Mouse (Mus musculus) thymus, adult 2 months (tissue): Measurements from ENCODE around the gene Stk10. TPM values are rescaled to one million over a fixed set of nuclear protein-coding genes. Genes with fewer than 3 reads are reported as not detected.
A peak's percentile ranks its signal among the peaks of the same experiment; 100 is the strongest.

Experiments
- DNase-seq: peaks from one replicate; pipeline ENCODE4 v3.0.0; 2021
- H3K27ac ChIP-seq: fragments of 200-500 bp; 2 replicates; pipeline ENCODE4 v1.5.1; 2012; ENCODE audit warnings: low read length, control low read depth; ENCODE audit not compliant: control insufficient read depth, insufficient read depth
- H3K27me3 ChIP-seq: fragments of 200-500 bp; 2 replicates; pipeline ENCODE4 v1.6.1; 2012; ENCODE audit warnings: mild to moderate bottlenecking, low read length, moderate library complexity, mixed read lengths; ENCODE audit not compliant: control insufficient read depth, insufficient read depth
- H3K36me3 ChIP-seq: fragments of 200-500 bp; 2 replicates; pipeline ENCODE4 v1.6.1; 2012; ENCODE audit warnings: mild to moderate bottlenecking, low read length, moderate library complexity; ENCODE audit not compliant: control insufficient read depth, insufficient read depth
- H3K4me1 ChIP-seq: fragments of 200-500 bp; replicated peaks from 2 replicates; pipeline ENCODE4 v1.6.1; 2012; ENCODE audit warnings: low read length; ENCODE audit not compliant: control insufficient read depth, insufficient read depth
- H3K4me3 ChIP-seq: fragments of 200-500 bp; 2 replicates; pipeline ENCODE4 v1.5.1; 2012; ENCODE audit warnings: mild to moderate bottlenecking, low read length, control low read depth, moderate library complexity; ENCODE audit not compliant: control insufficient read depth, insufficient read depth
- CTCF ChIP-seq: fragments of 200-500 bp; IDR thresholded peaks from 2 replicates; pipeline ENCODE4 v1.5.1; 2012; ENCODE audit warnings: mild to moderate bottlenecking, control low read depth, low read length, moderate library complexity, borderline replicate concordance; ENCODE audit not compliant: control insufficient read depth, poor library complexity, insufficient read depth; ENCODE audit errors: extremely low read depth
- POLR2A ChIP-seq: fragments of 200-500 bp; IDR thresholded peaks from 2 replicates; pipeline ENCODE4 v1.6.1; 2012; ENCODE audit warnings: mild to moderate bottlenecking, low read length, control low read depth, moderate library complexity; ENCODE audit not compliant: control insufficient read depth, poor library complexity, insufficient read depth; ENCODE audit errors: extremely low read depth
- WGBS: fragments of 180-500 bp; shearing (Covaris S2); methylation state at CpG from one replicate; pipeline ENCODE4 v1.1.7; 2018; 5-methylcytosine and 5-hydroxymethylcytosine counted together
- polyA plus RNA-seq: library from polyadenylated mRNA; depleted of rRNA; stranded (reverse); fragments of >200 nt; gene quantifications from 2 replicates; pipeline ENCODE4 v1.2.3, GENCODE M21; 2012

Gene Stk10
- polyA plus RNA-seq, 1 experiment, result 50.3 TPM

DNA sequence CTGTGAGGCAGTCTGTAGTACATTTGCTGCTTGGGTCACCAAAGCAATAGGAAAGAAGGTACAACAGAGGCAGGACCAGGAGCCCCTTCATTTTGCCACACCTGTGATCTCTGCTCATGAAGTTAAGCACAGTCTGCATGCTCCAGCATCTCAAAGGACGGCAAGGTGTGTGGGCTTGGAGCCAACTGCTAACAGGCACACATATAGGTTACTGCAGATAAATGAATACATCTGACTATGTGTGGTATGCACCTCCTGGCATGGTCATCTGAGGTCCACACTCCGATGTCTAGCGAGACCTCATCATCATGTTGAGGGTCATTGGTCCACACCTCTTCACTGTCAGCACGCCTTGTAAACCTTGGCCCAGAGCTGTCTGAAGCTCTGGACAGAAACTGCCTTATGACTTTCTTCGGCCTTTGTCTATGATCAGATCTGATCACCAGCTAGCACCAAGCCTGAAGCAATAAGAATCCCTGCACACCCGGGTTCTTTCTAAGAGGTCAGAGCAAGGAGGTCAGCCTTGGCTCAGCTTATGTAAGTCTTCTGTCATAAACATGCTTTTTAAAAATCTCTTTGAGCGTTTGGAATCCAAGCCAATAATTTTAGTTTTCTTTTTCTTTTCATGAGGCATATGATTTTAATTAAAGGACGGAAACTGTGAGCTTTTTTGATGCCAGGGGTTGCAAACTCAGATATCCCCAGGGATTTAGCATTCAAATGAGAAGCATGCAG, 105.6 kb downstream of the Stk10 start:
- TF ChIP-seq POLR2A (no peak), CTCF (no peak)
- Histone ChIP-seq H3K4me3 (no peak overlapping the region), H3K27me3 (no peaks in the 10 kb centered on the region), H3K27ac (no peak overlapping the region), H3K4me1 (0 out of 2 replicates have a peak, but pooled peaks cover 2% of the 10 kb centered on the region), H3K36me3 (no peaks in the 10 kb centered on the region)
- DNase-seq, result no peak
- WGBS, result 96% methylated on average over 8 of the region's 8 CpGs

DNA sequence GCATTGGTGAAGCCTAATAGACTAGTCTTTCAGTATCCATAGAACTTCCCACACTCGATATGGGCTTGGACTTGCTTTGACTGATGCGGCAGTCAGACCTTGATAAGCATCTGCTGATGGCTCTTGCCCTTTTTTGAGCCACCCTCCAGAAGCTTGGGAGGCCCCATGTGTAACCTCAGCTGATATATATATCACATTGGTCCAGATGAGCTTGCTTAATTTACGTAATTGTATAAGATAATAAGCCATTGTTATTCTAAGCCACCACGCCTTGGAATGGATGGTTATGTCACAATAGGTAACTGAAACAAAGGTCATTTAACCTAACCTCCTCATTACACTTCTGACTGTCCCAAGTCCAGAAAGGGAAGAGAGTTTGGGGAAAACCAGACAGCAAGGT, 107.5 kb downstream of the Stk10 start:
- no peak overlapping the region for H3K27ac ChIP-seq
- no peak for DNase-seq
- H3K4me1 ChIP-seq, result 0 out of 2 replicates have a peak, but pooled peaks cover 3% of the 10 kb centered on the region
- 93% methylated on average over 4 of the region's 4 CpGs for WGBS
- no peaks in the 10 kb centered on the region for H3K36me3 ChIP-seq
- H3K4me3 ChIP-seq, result no peak overlapping the region
- no peaks in the 10 kb centered on the region for H3K27me3 ChIP-seq
- TF ChIP-seq POLR2A, result no peak
- TF ChIP-seq CTCF, result no peak

DNA sequence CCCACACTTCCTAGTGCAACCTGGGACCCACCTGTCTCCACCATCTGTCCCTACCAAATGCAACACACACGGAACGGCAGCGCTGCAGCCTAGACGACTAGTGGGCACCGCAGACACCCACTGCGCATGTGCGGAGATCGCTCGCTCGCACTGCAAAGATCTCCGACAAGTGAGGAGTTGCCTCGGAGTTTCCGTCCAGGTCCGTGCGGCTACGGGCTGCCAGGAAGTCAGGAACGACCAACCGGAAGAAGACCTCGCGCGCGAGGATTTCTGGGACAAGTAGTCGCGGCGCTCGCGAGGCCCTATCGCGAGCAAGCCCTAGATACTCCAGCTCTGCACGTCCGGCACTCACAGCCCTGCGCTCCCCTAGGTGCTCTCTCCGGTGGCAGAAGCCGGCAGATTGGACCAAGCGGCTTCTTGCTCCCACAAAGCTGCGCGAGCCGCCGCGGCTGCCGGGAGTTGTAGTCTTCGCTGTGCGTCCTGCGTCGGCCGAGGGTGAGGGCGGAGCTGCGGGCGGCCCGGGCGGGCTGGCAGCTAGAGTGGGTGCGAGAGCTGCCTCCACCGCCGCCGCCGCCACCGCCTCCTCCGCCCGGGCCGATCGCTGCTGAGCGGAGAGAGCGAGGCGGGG, 109.3 kb downstream of the Stk10 start, which contains the start of gene Fbxw11:
Gene Fbxw11 (plus strand): TSS at position 476 of the 628 bp plus-strand sequence.
- 0 out of 2 replicates have a peak, but pooled peaks cover 4% of the 10 kb centered on the region for H3K4me1 ChIP-seq
- 0 out of 2 replicates have a peak, but pooled peaks have one; percentile 20 for TF ChIP-seq CTCF
- peak; percentile 84 for TF ChIP-seq POLR2A

DNA sequence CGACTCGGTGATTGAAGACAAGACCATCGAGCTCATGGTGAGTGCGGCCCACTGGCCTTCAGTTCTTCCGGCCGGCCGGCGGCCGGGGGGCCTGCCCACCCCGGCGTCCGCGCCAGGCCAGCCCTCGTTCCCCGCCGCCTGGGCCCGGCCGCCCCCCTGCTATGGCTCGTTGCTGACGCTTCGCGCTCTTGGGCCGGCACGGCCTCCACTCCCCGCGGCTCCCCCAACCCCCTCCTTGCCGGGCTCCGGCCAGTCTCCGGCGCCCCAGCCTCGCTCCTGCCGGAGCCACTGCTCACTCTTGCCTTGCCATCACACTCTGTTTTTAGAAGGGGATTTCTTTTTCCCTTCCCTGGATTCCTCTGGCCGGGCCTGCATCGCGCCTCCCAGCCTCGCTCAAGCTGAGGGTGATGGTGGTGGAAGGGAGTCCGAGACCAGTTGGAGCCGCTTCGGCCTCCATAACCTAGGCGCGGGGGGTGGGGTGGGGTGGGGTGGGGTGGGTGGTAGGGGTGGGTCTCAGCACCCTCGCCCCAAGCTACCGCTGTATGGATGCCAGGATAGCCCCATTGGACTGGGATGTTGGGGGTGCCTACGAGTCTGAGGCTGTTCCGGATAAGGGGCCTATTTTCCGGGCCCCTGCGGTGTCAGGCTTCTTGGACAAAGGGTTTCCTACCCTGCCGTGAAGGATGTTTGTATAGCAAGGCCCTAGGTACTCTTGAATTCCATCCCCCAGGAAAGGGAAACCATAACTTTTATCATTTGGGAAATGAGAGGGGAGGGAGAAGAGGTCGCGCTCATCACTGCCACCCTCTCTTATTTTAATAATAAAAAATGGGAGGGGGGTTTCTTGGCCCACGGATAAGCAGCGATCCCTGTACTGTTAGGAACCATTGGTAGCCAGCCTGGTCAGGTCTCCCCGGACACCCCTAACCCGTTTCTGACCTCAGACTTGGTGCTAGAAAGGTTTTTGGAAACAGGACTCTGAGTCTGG, 110.1 kb downstream of the Stk10 start:
- Histone ChIP-seq H3K27ac (peak overlapping the region; percentile 59), H3K4me3 (peak overlapping the region; percentile 68), H3K36me3 (no peaks in the 10 kb centered on the region), H3K27me3 (no peaks in the 10 kb centered on the region), H3K4me1 (peaks cover 10% of the 10 kb centered on the region)
- under 1% methylated on average over 53 of the region's 54 CpGs for WGBS
- TF ChIP-seq POLR2A (no peak), CTCF (no peak)
- DNase-seq, result peak; percentile 51

More for the DNA sequence above, 109.3 kb downstream of the Stk10 start, which contains the start of gene Fbxw11:
- Histone ChIP-seq H3K4me3 (peak within 1 kb of the TSS; percentile 68), H3K27ac (peak within 1 kb of the TSS; percentile 90), H3K27me3 (no peaks in the 10 kb centered on the region), H3K36me3 (no peaks in the 10 kb centered on the region)
- WGBS, result under 1% methylated on average over 62 of the region's 64 CpGs
- peak; percentile 94 for DNase-seq

DNA sequence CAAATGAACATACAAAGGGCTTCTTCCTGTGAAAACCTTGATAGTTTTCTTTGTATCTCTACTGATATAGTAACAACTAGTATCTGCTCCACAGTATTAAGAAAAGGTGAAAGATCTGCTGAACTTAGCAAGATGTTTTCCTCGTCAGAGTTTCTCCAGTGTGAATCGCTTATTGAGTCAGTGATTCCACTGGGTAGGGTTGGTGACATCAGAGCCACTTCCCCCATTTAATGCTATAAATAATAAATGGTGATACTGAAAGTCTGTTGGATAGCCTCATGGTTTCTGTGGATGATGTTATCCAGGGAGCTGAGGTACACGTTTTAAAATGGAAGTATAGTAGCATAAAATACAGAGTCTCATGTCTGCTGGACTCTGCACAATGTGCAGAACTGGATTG, 110.9 kb downstream of the Stk10 start:
- TF ChIP-seq POLR2A (no peak), CTCF (no peak)
- no peak overlapping the region; the same call in 1 of the 2 replicates for H3K27ac ChIP-seq
- no peak overlapping the region for H3K4me3 ChIP-seq
- H3K27me3 ChIP-seq, result no peaks in the 10 kb centered on the region
- no peak for DNase-seq
- no peaks in the 10 kb centered on the region for H3K36me3 ChIP-seq
- WGBS, result 11% methylated on average over 3 of the region's 3 CpGs
- peaks cover 10% of the 10 kb centered on the region for H3K4me1 ChIP-seq

DNA sequence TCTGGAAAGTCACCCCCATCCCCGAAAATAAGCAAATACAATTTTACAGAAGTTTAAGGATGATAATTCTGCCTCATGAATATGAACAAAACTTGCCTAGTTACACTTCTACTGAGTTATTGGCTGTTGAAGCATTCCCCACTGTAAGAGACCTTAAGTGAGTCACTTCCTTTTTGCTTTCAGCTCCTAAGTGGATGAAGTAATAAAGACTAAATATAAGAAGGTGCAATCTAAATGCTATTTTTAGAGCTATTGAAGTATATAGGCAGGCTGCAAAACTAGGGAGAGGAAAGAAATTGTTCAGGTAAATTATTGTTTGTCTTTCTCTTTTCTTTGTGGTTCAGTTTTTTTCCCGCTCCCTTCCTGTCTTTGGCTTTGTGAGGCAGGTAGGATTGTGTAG, 114.2 kb downstream of the Stk10 start:
- Histone ChIP-seq H3K27ac (no peak overlapping the region), H3K4me3 (no peak overlapping the region), H3K27me3 (no peaks in the 10 kb centered on the region), H3K36me3 (no peaks in the 10 kb centered on the region), H3K4me1 (peaks cover 12% of the 10 kb centered on the region)
- TF ChIP-seq CTCF, result no peak
- TF ChIP-seq POLR2A, result no peak
- no peak for DNase-seq
- 60% methylated on average over 2 of the region's 2 CpGs for WGBS
